Mouse (Mus musculus) megakaryocyte, embryonic 14.5 days (primary cell): Measurements from ENCODE around the gene Ocln. TPM values are rescaled to one million over a fixed set of nuclear protein-coding genes. Genes with fewer than 3 reads are reported as not detected.

ENCODE experiments used
- H3K27me3 ChIP-seq: replicated peaks from 2 replicates; pipeline ENCODE3; 2012; ENCODE audit warnings: inconsistent platforms
- H3K36me3 ChIP-seq: replicated peaks from 2 replicates; pipeline ENCODE3; 2012; ENCODE audit warnings: low read length, inconsistent platforms, mixed read lengths
- H3K4me1 ChIP-seq: 2 replicates; pipeline ENCODE4 v1.6.1; 2012; ENCODE audit warnings: inconsistent platforms
- H3K4me3 ChIP-seq: replicated peaks from 2 replicates; pipeline ENCODE3; 2012; ENCODE audit warnings: moderate library complexity, mild to moderate bottlenecking, inconsistent platforms
- H3K9me3 ChIP-seq: 2 replicates; pipeline ENCODE4 v1.6.1; 2012; ENCODE audit warnings: inconsistent platforms
- FLI1 ChIP-seq: IDR thresholded peaks from 2 replicates; pipeline ENCODE4 v1.6.1; 2012; ENCODE audit warnings: low read length, inconsistent platforms, mixed read lengths
- GATA1 ChIP-seq: IDR thresholded peaks from 3 replicates; pipeline ENCODE4 v1.6.1; 2012; ENCODE audit warnings: mixed read lengths, low read length, inconsistent platforms, borderline replicate concordance
- polyA plus RNA-seq: library from polyadenylated mRNA; stranded (reverse); fragments of >175 nt; gene quantifications from 2 replicates; pipeline ENCODE4 v1.2.3, GENCODE M21; 2012; ENCODE audit warnings: low replicate concordance; ENCODE audit not compliant: insufficient read depth

Gene Ocln
- polyA plus RNA-seq, 1 experiment = not detected

DNA sequence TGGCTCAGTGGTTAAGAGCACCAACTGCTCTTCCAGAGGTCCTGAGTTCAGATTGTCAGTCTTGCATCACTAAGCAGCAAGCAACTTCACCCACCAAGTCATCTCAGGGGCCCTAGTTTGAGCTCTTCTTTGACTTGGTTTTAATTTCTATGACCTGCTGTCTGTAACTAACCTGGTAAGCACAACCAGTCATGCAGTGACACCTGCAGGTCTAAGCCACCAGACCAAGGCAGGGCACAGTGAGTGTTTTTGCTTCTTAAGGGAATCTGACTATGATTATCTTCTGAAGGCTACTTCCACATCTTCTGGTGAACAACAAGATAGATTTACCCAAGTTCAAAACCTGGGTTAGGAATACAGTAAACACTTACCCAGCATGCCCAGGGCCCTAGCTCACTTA, 27.4 kb upstream of the Ocln start:
- Histone ChIP-seq H3K4me1 (peaks cover 21% of the 10 kb centered on the region), H3K36me3 (no peaks in the 10 kb centered on the region), H3K4me3 (no peak overlapping the region), H3K9me3 (no peaks in the 10 kb centered on the region), H3K27me3 (no peaks in the 10 kb centered on the region)
- TF ChIP-seq GATA1 = no peak
- no peak for TF ChIP-seq FLI1

DNA sequence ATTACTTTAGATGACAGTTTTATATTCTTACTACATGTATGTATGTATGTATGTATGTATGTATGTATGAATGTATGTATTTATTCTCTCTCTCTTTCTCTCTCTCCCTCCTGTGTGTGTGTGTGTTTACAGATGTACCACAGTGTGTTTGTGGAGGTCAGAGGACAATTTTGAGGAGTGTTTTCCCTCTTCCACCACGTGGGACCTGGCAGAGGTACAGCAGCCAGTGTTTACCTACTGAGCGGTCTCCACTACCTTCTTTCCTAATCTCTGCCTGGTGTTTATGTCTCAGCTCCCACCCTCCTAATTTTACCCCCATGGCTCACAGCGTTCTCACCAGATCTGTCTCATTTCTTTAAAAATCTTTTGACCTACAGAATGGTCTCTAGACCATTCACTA, 26.7 kb upstream of the Ocln start:
- TF ChIP-seq FLI1 = no peak
- TF ChIP-seq GATA1 = no peak

DNA sequence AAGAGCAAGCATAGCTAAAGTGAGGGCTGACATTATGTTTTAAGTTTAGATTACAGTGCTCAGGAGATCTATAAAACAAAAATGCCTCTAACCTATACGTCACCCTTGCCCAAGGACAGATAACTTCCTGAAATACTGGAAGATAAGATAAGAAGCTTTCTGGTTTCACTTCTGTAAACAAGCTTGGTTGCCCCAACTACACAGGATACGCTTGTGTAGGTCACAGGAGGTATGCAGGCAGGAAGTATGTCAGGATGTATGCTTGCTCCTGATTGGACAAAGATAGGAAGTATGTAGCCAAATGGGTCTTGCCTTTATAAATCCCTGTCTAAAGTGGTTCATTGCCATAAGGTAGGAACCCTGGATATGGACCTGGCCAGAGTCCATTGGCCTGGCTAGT, 23.4 kb upstream of the Ocln start:
- Histone ChIP-seq H3K4me3 (no peak overlapping the region), H3K9me3 (peaks cover 4% of the 10 kb centered on the region; the same call in 1 of the 2 replicates), H3K4me1 (peaks cover 16% of the 10 kb centered on the region), H3K27me3 (no peaks in the 10 kb centered on the region), H3K36me3 (no peaks in the 10 kb centered on the region)
- TF ChIP-seq FLI1 (no peak), GATA1 (no peak)

More for the DNA sequence above, 26.7 kb upstream of the Ocln start:
- Histone ChIP-seq H3K27me3 (no peaks in the 10 kb centered on the region), H3K36me3 (no peaks in the 10 kb centered on the region), H3K4me1 (peaks cover 21% of the 10 kb centered on the region), H3K9me3 (no peaks in the 10 kb centered on the region), H3K4me3 (no peak overlapping the region)

DNA sequence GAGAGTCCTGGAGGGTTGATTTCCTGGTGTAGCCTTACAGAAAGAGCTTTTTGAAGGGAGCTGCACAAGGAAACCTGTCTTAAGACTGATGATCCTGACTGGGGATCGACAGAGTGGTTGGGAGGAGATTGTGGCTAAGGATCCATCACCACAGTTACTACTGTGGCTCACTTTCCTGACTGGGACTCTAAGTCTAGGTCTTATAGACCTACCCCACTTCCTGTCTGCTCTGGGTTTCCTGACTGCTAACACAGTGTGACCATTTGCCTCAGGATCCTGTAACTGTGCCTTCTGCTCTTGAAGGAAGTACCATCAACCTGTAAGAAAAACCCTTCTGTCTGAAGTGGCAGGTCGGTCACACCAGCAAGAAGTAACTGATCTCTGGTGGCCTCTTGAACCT, 18.2 kb upstream of the Ocln start:
- Histone ChIP-seq H3K4me1 (peaks cover 14% of the 10 kb centered on the region), H3K36me3 (no peaks in the 10 kb centered on the region), H3K27me3 (no peaks in the 10 kb centered on the region), H3K4me3 (no peak overlapping the region), H3K9me3 (peaks cover 10% of the 10 kb centered on the region; the same call in 1 of the 2 replicates)
- TF ChIP-seq FLI1 = no peak
- TF ChIP-seq GATA1 = no peak

DNA sequence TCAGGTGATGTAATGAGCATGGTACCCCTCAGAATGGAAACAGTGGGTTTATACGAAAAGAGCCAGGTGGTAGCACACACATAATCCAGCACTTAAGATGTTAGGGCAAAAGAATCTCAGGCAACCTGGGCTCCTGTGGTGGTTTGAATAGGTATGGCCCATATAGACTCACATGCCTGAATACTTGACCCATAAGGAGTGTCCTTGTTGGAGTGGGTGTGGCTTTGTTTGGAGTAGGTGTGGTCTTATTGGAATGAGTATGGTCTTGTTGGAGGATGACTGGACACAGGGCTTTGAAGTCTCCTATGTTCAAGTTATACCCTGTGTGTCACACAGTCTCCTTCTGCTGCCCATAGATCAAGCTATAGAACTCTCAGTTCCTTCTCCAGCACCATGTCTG, 15.8 kb upstream of the Ocln start:
- TF ChIP-seq GATA1 (no peak), FLI1 (no peak)
- Histone ChIP-seq H3K4me1 (peaks cover 12% of the 10 kb centered on the region), H3K4me3 (no peak overlapping the region), H3K27me3 (no peaks in the 10 kb centered on the region), H3K9me3 (peaks cover 6% of the 10 kb centered on the region; the same call in 1 of the 2 replicates), H3K36me3 (no peaks in the 10 kb centered on the region)

DNA sequence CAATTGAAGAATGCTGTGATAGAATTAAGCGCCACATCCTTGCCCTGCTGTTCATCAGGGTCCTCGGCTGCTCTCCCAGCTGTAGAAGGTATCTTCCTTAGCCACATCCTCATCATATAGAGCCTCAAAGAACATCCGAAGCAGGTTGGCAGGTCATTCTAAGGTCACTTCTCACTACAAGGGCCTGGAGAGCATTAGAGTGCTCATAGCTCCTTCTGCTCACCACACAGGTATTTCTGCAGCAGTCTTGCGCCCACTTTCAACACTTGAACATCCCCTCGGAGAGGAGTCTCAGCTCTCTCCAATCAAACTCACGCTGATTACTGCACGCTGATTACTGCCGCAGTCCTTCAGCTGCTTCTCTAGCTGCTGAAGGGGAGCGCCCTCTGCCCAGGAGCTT, 6.9 kb upstream of the Ocln start:
- TF ChIP-seq FLI1 = no peak
- no peak for TF ChIP-seq GATA1
- Histone ChIP-seq H3K4me3 (no peak overlapping the region), H3K27me3 (peaks cover 14% of the 10 kb centered on the region), H3K4me1 (no peaks in the 10 kb centered on the region), H3K9me3 (no peaks in the 10 kb centered on the region), H3K36me3 (no peaks in the 10 kb centered on the region)

DNA sequence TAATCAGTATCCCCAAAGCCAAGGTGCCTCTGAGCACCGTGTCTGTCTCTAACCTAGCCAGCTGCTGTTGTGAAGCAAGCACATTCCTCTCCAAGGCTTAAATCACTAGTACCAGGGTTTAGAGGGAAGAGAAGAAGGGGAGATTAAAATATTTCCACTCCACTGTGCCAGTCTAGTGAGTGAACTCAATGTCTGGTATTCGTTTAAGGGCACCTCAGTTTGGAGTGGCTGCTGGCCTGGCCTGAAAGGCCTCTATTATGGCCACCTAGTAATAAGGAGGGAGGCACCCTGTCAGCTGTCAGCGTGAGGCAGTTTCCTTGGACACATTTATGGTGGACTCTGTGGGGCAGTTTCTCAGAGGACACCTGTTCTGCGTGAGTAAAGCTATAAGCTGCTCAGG, 4.5 kb upstream of the Ocln start:
- Histone ChIP-seq H3K9me3 (no peaks in the 10 kb centered on the region), H3K4me3 (no peak overlapping the region), H3K27me3 (peaks cover 36% of the 10 kb centered on the region), H3K4me1 (peaks cover 13% of the 10 kb centered on the region), H3K36me3 (no peaks in the 10 kb centered on the region)
- TF ChIP-seq GATA1 = no peak
- no peak for TF ChIP-seq FLI1

DNA sequence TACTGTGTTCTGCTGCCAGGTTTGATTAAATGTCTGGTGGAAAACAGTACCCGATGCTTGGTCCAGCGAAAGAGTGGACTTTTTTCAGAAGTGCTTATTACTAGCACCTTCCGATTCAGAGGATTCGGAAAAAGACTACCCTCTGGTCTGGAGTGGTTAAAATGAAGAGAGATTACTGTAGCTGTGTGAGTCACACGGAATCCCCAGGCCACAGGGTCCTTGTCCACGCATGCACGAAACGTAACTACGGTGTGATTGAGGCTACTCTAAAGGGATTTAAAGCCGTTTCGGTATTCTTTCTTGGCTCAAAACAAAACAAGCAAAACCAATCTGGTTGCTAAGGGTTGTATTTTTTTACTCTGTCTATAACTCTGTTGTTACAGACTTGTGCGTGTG, 522 bp upstream of the Ocln start:
- no peak for TF ChIP-seq FLI1
- no peak for TF ChIP-seq GATA1
- Histone ChIP-seq H3K36me3 (no peaks in the 10 kb centered on the region), H3K4me3 (peak overlapping the region; percentile 93), H3K4me1 (peaks cover 22% of the 10 kb centered on the region), H3K27me3 (peaks cover 61% of the 10 kb centered on the region), H3K9me3 (no peaks in the 10 kb centered on the region; the same call in 1 of the 2 replicates)

DNA sequence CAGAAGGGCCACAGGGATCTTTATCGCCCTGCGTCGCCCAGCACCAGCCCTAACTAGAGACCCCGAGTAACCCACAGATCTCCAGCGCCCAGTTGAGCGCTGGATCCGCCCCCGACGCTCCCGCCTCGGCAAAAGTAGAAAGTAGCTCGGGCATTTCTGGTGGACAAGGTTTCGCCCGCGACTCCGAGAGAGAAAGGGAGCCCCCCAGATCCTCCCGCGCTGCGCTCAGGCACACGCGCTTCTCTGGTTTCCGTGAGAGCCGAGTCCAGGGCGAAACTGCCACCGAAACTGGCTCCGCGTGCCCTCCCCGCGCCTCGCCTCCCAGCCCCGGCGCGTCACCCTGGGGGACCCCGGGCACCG, 529 bp downstream of the Ocln start:
- TF ChIP-seq GATA1 = no peak
- TF ChIP-seq FLI1 = no peak
- H3K4me1 ChIP-seq = peaks cover 22% of the 10 kb centered on the region
- peak overlapping the region; percentile 93 for H3K4me3 ChIP-seq
- H3K36me3 ChIP-seq = no peaks in the 10 kb centered on the region
- H3K9me3 ChIP-seq = no peaks in the 10 kb centered on the region; the same call in 1 of the 2 replicates
- H3K27me3 ChIP-seq = peaks cover 54% of the 10 kb centered on the region

DNA sequence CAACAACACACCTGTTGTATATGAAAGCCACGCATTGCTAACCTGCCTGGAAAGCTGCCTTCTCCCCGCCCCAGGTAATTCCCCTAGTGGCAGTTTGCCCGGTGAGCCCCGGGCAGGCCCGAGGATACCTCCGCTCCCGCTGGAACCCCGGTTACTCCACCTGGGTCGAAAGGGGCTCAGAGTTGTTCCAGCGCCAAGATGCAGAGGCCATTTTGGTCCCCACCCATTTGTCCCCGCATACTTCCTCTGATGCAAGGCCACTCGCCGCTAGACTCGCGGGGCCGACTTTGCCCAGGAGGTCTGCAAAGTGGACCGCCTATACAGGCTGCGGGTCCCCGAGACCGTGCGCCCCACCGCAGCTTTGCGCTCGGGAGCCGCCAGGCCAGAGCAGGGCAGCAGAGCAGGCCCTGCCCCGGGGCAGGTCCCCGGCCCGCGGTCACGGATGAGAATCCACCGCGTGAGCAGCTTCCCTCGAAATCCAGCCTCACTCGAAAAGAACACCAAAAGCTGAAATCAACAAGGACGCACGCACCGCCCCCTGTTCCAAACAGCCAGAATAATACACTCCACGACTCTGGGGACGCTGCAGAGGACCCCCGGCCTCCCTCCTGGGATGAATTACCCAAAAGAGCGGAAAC, 1.0 kb downstream of the Ocln start:
- Histone ChIP-seq H3K4me3 (peak overlapping the region; percentile 93), H3K36me3 (no peaks in the 10 kb centered on the region), H3K4me1 (peaks cover 22% of the 10 kb centered on the region), H3K9me3 (peaks cover 1% of the 10 kb centered on the region), H3K27me3 (peaks cover 54% of the 10 kb centered on the region)
- TF ChIP-seq GATA1 (no peak), FLI1 (no peak)

DNA sequence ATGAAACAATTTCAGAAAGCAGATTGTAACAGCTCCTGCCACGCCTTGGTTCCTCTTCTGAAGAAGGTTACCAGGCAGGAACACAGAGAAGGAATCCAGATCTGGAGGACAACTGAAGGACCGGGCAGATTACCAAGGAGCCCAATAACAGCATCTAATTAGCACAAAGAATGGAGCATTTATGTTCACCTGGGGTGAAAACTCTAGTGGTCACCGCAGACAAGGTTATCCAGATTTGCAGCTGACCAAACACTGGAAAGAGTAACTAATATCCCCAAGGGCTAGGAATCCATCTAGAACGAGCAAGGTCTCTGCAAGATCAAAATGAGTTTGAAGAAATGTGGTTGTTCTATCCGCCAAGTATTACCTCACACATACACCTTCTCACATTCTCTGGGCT, 5.2 kb downstream of the Ocln start:
- Histone ChIP-seq H3K4me3 (no peak overlapping the region), H3K9me3 (peaks cover 3% of the 10 kb centered on the region), H3K36me3 (no peaks in the 10 kb centered on the region), H3K27me3 (peaks cover 33% of the 10 kb centered on the region), H3K4me1 (peaks cover 19% of the 10 kb centered on the region)
- TF ChIP-seq FLI1 (no peak), GATA1 (no peak)
